Mouse (Mus musculus): ENCODE measurements around the gene Ppcdc.

DNA sequence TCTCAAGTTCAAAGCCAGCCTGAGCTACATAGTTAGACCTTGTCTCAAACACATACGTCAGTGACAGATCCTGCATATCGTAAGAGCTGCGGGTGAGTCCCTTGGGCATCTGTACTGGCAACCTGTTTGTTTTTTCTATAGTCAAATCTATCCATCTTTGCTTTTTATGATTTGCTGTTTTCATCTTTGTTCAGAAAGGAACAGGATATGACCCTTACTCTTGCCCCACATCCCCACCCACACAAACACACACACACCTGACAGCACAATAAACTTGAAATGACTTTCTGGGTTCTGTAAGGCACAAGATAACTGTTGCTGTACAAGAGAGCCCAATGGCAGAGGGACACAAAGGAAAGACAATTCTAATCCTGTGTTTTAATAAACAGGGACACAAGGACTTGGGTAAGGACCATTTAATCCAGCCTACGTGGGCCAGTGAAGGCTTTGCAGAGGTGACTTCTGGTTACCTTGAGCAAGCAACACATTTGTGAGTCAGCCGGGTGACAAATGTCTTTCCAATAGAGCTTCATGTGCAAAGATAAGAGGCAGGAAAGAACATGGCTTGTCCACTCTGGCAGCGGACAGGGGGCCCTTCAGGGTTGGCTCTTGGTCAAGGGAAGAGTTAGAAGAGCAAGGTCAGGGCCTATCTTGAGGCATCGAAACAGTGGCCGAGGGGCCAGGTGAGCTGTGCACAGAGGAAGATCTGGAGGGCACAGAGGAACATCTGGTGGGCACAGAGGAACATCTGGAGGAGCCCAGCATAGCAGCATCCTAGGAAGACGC is 32.6 kb downstream of the Ppcdc start:
- no peak for TF ChIP-seq EP300 (optimal IDR thresholded peaks at IDR 0.05)
- TF ChIP-seq CTCF (IDR thresholded peaks at IDR 0.05; ENCODE audit: low read depth) = no peak

All from stomach, postnatal 0 days (tissue).